Mouse (Mus musculus) cerebellum, adult 2 months (tissue): ENCODE data around the gene Crtam. TPM values are rescaled to one million over a fixed set of nuclear protein-coding genes. Genes with fewer than 3 reads are reported as not detected.

Source experiments
- DNase-seq, 2 experiments: peaks; one replicate each; pipeline ENCODE4 v3.0.0; 2021
- H3K27ac ChIP-seq: fragments of 200-500 bp; 2 replicates; pipeline ENCODE4 v1.5.1; 2012; ENCODE audit warnings: low read length, control low read depth, inconsistent platforms; ENCODE audit not compliant: insufficient read depth
- H3K27me3 ChIP-seq: fragments of 200-500 bp; 2 replicates; pipeline ENCODE4 v1.6.1; 2012; ENCODE audit warnings: inconsistent platforms, mild to moderate bottlenecking, low read length, moderate library complexity; ENCODE audit not compliant: control insufficient read depth, insufficient read depth
- H3K4me1 ChIP-seq: fragments of 200-500 bp; 2 replicates; pipeline ENCODE4 v1.6.1; 2011; ENCODE audit warnings: low read length; ENCODE audit not compliant: control insufficient read depth, insufficient read depth
- H3K4me3 ChIP-seq: fragments of 200-500 bp; replicated peaks from 2 replicates; pipeline ENCODE3; 2011; ENCODE audit warnings: mild to moderate bottlenecking, low read depth, low read length, control low read depth; ENCODE audit not compliant: insufficient read depth
- CTCF ChIP-seq: fragments of 200-500 bp; IDR thresholded peaks from 2 replicates; pipeline ENCODE4 v1.5.1; 2011; ENCODE audit warnings: low read depth, mild to moderate bottlenecking, control low read depth, low read length, moderate library complexity, borderline replicate concordance; ENCODE audit not compliant: insufficient read depth
- POLR2A ChIP-seq: fragments of 200-500 bp; IDR thresholded peaks from 2 replicates; pipeline ENCODE4 v1.6.1; 2011; ENCODE audit warnings: low read length, control low read depth, borderline replicate concordance; ENCODE audit not compliant: insufficient read depth
- WGBS: fragments of 180-500 bp; shearing (Covaris S2); methylation state at CpG from one replicate; pipeline ENCODE4 v1.1.7; 2018; 5-methylcytosine and 5-hydroxymethylcytosine counted together
- polyA plus RNA-seq: library from polyadenylated mRNA; depleted of rRNA; stranded (reverse); fragments of >200 nt; gene quantifications from 2 replicates; pipeline ENCODE4 v1.2.3, GENCODE M21; 2012

Crtam gene
- polyA plus RNA-seq, 1 experiment, result 26.4 TPM

- H3K27me3 ChIP-seq, result no peaks in the 10 kb centered on the region
- no peaks in the 10 kb centered on the region for H3K4me1 ChIP-seq
- no peak for TF ChIP-seq POLR2A
- no peak for TF ChIP-seq CTCF
- H3K27ac ChIP-seq, result no peak overlapping the region
- no peak for DNase-seq
- WGBS, result 94% methylated on average over 7 of the region's 7 CpGs
- no peak overlapping the region for H3K4me3 ChIP-seq
These were observed 7.2 kb downstream of the Crtam start for GRCm38 (mm10) chr9:40997116-40997779.

GRCm38 (mm10) chr9:40994075-40994474, 10.4 kb downstream of the Crtam start:
- 91% methylated on average over 5 of the region's 5 CpGs for WGBS
- no peaks in the 10 kb centered on the region for H3K27me3 ChIP-seq
- no peak overlapping the region for H3K27ac ChIP-seq
- TF ChIP-seq POLR2A (no peak), CTCF (no peak)
- no peaks in the 10 kb centered on the region for H3K4me1 ChIP-seq
- H3K4me3 ChIP-seq, result no peak overlapping the region
- DNase-seq, result no peak

GRCm38 (mm10) chr9:40991511-40991910, 12.9 kb downstream of the Crtam start:
- Histone ChIP-seq H3K27ac (no peak overlapping the region), H3K27me3 (no peaks in the 10 kb centered on the region), H3K4me3 (no peak overlapping the region), H3K4me1 (no peaks in the 10 kb centered on the region)
- DNase-seq, result no peak
- no peak for TF ChIP-seq CTCF
- TF ChIP-seq POLR2A, result no peak
- 61% methylated on average over 6 of the region's 6 CpGs for WGBS

- WGBS, result 39% methylated on average over 4 of the region's 4 CpGs
- TF ChIP-seq CTCF (peak; percentile 41; the same call in 1 of the 2 replicates), POLR2A (no peak)
- Histone ChIP-seq H3K4me1 (no peaks in the 10 kb centered on the region; the same call in 1 of the 2 replicates), H3K27ac (no peak overlapping the region), H3K4me3 (no peak overlapping the region), H3K27me3 (no peaks in the 10 kb centered on the region)
- peak; percentile 64 to 75 for DNase-seq
These were observed 14.4 kb downstream of the Crtam start for GRCm38 (mm10) chr9:40989940-40990588.

GRCm38 (mm10) chr9:40984313-40984712, 20.1 kb downstream of the Crtam start:
- WGBS, result 13% methylated on average over 3 of the region's 3 CpGs
- DNase-seq, result peak; percentile 93 to 97
- H3K4me3 ChIP-seq, result peak overlapping the region; percentile 96
- peaks cover 4% of the 10 kb centered on the region; the same call in 1 of the 2 replicates for H3K4me1 ChIP-seq
- H3K27ac ChIP-seq, result peak overlapping the region; percentile 84; the same call in 1 of the 2 replicates
- H3K27me3 ChIP-seq, result no peaks in the 10 kb centered on the region
- TF ChIP-seq POLR2A, result peak; percentile 98
- no peak for TF ChIP-seq CTCF

- DNase-seq, result peak; percentile 39 to 51
- H3K27me3 ChIP-seq, result no peaks in the 10 kb centered on the region
- peak overlapping the region; percentile 96 for H3K4me3 ChIP-seq
- WGBS, result 22% methylated on average over 3 of the region's 3 CpGs
- peaks cover 7% of the 10 kb centered on the region; the same call in 1 of the 2 replicates for H3K4me1 ChIP-seq
- TF ChIP-seq CTCF (no peak), POLR2A (no peak)
- H3K27ac ChIP-seq, result peak overlapping the region; percentile 84; the same call in 1 of the 2 replicates
These were observed 20.7 kb downstream of the Crtam start for GRCm38 (mm10) chr9:40983758-40984157.

GRCm38 (mm10) chr9:40982480-40982879, 21.9 kb downstream of the Crtam start:
- peaks cover 9% of the 10 kb centered on the region; the same call in 1 of the 2 replicates for H3K4me1 ChIP-seq
- no peaks in the 10 kb centered on the region for H3K27me3 ChIP-seq
- peak; percentile 84 for TF ChIP-seq CTCF
- no peak for TF ChIP-seq POLR2A
- H3K27ac ChIP-seq, result no peak overlapping the region; the same call in 1 of the 2 replicates
- DNase-seq, result peak; percentile 65 to 68
- 17% methylated on average over 6 of the region's 6 CpGs for WGBS
- peak overlapping the region; percentile 96 for H3K4me3 ChIP-seq

GRCm38 (mm10) chr9:40974042-40974801, 30.2 kb downstream of the Crtam start:
- peaks cover 9% of the 10 kb centered on the region; the same call in 1 of the 2 replicates for H3K4me1 ChIP-seq
- no peak overlapping the region for H3K27ac ChIP-seq
- H3K4me3 ChIP-seq, result no peak overlapping the region
- H3K27me3 ChIP-seq, result no peaks in the 10 kb centered on the region
- 74% methylated on average over 11 of the region's 11 CpGs for WGBS
- DNase-seq, result no peak
- no peak for TF ChIP-seq CTCF
- no peak for TF ChIP-seq POLR2A
